Mouse (Mus musculus): Measurements from ENCODE around the gene Stx18. TPM values are rescaled to one million over a fixed set of nuclear protein-coding genes. Genes with fewer than 3 reads are reported as not detected.

The Stx18 gene
- 35.8 and 36.2 TPM in 2 replicates for polyA plus RNA-seq (2012; rRNA removed)

GRCm38 (mm10) chr5:38038710-38039592, at the start of gene Stx18:
Gene Stx18 (plus strand): TSS chr5:38038742.

GRCm38 (mm10) chr5:38159634-38160413, 121.3 kb downstream of the Stx18 start, which contains the start of gene Nsg1:
Gene Nsg1 (minus strand): TSS chr5:38159907.

Other genes starting within 250 kb of the Stx18 start
- 14.0 and 15.2 TPM in 2 replicates for gene Msx1, start 214.2 kb upstream of the Stx18 start, polyA plus RNA-seq (2012; rRNA removed)
- gene Nsg1, start 121.2 kb downstream of the Stx18 start, polyA plus RNA-seq (2012; rRNA removed): 725 and 853 TPM in 2 replicates
- 30.2 and 32.9 TPM in 2 replicates for gene Zbtb49, start 181.7 kb downstream of the Stx18 start, polyA plus RNA-seq (2012; rRNA removed)
- 38.2 and 39.5 TPM in 2 replicates for gene Lyar, start 181.7 kb downstream of the Stx18 start, polyA plus RNA-seq (2012; rRNA removed)
- gene Tmem128, start 221.4 kb downstream of the Stx18 start, polyA plus RNA-seq (2012; rRNA removed): 67.3 and 81.1 TPM in 2 replicates
- 0.01 and 0.09 TPM in 2 replicates for gene Otop1, start 237.2 kb downstream of the Stx18 start, polyA plus RNA-seq (2012; rRNA removed)